Mouse (Mus musculus): ENCODE results near the gene Irak2. TPM values are rescaled to one million over a fixed set of nuclear protein-coding genes. Genes with fewer than 3 reads are reported as not detected.
A peak's percentile ranks its signal among the peaks of the same experiment; 100 is the strongest.
"Not testable (repeated sequence)": the region's sequence is repeated elsewhere in the genome, so short reads cannot be mapped to it uniquely, and the experiment has no call there.

The Irak2 gene
- polyA plus RNA-seq, 1 experiment from 2014 or later, result 5.3 TPM

GRCm38 (mm10) chr6:113659648-113660491 lies 21.6 kb downstream of the Irak2 start:
- Histone ChIP-seq H3K36me3 (no peaks in the 10 kb centered on the region), H3K9ac (no peak overlapping the region), H3K4me2 (no peak overlapping the region), H3K9me3 (replicated peaks) (no peaks in the 10 kb centered on the region), H3K4me1 (peaks cover 57% of the 10 kb centered on the region), H3K4me3 (replicated peaks) (no peak overlapping the region), H3K27ac (peak overlapping the region; percentile 72), H3K27me3 (no peaks in the 10 kb centered on the region)
- 55% methylated on average over 8 of the region's 8 CpGs for WGBS
- ATAC-seq (replicated peaks; ENCODE audit: low FRiP score), result no peak

DNA sequence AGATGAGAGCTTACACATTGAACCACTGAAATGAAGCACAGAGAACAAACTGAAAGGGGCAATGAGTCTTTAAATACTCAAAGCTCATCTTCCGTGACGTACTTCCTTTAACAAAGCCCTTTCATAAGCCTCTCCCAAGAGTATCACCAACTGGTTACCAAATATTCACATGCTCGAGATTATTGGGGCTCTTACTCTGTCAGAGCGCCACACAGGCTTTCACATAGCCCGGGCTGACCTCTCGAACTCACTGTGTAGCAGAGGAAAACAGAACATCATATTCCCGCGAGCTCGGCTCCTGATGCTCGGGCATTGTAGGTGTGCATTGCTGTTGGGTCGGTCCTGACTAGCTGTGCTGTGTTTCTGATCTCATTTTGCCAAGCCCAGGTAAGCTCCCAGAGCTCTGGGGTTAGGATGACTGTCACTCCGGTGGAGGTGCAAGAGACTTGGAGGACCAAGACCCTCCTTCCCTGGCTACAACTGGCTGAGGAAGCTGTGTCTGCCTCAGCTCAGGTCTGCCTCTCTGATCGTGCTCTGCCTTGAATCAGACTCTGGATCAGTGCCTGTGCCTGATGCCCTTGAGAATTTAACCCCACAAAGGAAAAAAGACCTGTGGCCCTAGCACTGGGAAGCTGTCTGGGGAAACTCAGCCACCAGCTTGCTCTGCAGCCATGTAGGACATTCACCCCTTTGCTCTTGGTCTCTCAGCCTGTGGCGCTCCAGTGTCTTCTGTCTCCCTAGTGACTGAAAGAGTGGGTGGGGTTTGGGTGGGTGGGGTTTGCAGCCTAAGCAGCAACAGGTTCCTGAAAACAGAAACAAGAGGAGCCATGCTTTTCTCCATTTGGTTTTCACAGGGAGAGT lies 22.5 kb downstream of the Irak2 start:
- WGBS, result 61% methylated on average over 14 of the region's 14 CpGs
- Histone ChIP-seq H3K4me2 (no peak overlapping the region), H3K4me3 (replicated peaks) (no peak overlapping the region), H3K4me1 (peaks cover 50% of the 10 kb centered on the region), H3K9me3 (replicated peaks) (no peaks in the 10 kb centered on the region), H3K27me3 (no peaks in the 10 kb centered on the region), H3K9ac (no peak overlapping the region), H3K27ac (peak overlapping the region; percentile 72), H3K36me3 (no peaks in the 10 kb centered on the region)
- 0 out of 2 replicates have a peak, but pooled peaks have one; percentile 21 for ATAC-seq (replicated peaks; ENCODE audit: low FRiP score)

- Histone ChIP-seq H3K27ac (peak overlapping the region; percentile 72), H3K4me3 (replicated peaks) (no peak overlapping the region), H3K9ac (no peak overlapping the region), H3K4me2 (no peak overlapping the region), H3K27me3 (no peaks in the 10 kb centered on the region), H3K9me3 (replicated peaks) (no peaks in the 10 kb centered on the region), H3K36me3 (no peaks in the 10 kb centered on the region), H3K4me1 (peaks cover 50% of the 10 kb centered on the region)
- peak; percentile 57 for ATAC-seq (replicated peaks; ENCODE audit: low FRiP score)
- 40% methylated on average over 12 of the region's 12 CpGs for WGBS
Observed at GRCm38 (mm10) chr6:113661353-113662241, 23.3 kb downstream of the Irak2 start.

DNA sequence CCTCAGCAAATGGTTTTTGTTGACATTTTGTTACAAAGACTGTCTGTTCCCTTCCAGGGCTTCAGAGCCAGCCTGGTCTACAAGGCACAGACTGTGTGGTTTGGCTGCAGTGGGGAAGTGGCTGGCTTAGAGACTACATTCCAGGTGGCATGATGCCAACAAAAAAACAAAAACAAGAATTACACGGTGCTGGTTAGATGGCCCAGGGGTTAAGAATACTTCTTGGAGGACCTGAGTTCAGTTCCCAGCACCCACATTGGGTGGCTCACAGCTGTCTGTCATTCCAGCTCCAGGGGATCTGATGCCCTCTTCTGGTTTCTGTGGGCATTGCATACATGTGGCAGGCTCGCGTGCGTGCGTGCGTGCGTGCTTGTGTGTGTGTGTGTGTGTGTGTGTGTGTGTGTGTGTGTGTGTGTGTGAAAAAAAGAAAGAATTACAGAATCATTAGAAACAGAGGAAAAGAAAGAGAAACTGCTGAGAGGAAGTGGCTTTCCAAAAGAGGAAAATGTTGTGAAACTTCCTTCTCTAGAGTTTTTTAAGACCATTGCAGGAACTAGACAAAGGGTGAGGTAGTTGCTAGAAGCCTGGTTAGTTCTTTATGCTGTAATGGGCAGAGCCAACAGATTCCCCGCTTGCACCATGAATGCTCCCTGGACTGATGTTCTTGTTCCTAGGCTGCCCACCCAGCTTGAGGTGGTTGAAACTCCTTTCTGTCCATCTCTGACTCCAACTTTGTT lies 24.9 kb downstream of the Irak2 start:
- Histone ChIP-seq H3K27me3 (no peaks in the 10 kb centered on the region), H3K4me2 (no peak overlapping the region), H3K4me3 (replicated peaks) (no peak overlapping the region), H3K27ac (no peak overlapping the region), H3K9ac (no peak overlapping the region), H3K4me1 (peaks cover 49% of the 10 kb centered on the region), H3K36me3 (no peaks in the 10 kb centered on the region), H3K9me3 (replicated peaks) (no peaks in the 10 kb centered on the region)
- 95% methylated on average over 8 of the region's 8 CpGs for WGBS
- no peak for ATAC-seq (replicated peaks; ENCODE audit: low FRiP score)

DNA sequence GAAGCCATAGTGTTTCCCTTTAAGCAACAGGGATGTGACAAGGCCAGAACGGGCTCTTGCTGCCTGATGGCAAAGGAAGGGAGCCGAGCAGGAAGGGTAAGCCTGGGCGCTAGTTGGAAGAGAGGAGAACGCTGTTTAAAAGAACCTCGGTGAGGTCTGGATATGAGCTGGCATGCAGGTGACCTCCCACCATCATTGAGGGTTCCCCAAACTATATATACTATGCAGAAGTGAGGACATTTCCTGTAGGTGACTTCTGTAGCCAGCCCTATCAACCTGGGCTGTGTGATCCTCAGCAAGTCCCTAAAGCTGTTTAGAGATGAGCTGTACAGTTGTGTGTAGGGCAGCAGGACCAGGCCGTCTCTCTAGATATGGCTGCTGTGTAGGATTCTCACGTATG lies 26.0 kb downstream of the Irak2 start:
- H3K27me3 ChIP-seq, result no peaks in the 10 kb centered on the region
- H3K36me3 ChIP-seq, result no peaks in the 10 kb centered on the region
- 88% methylated on average over 7 of the region's 7 CpGs for WGBS
- H3K9ac ChIP-seq, result no peak overlapping the region
- H3K4me3 ChIP-seq (replicated peaks), result no peak overlapping the region
- peaks cover 50% of the 10 kb centered on the region for H3K4me1 ChIP-seq
- no peak overlapping the region for H3K27ac ChIP-seq
- H3K9me3 ChIP-seq (replicated peaks), result no peaks in the 10 kb centered on the region
- ATAC-seq (replicated peaks; ENCODE audit: low FRiP score), result no peak
- no peak overlapping the region for H3K4me2 ChIP-seq

DNA sequence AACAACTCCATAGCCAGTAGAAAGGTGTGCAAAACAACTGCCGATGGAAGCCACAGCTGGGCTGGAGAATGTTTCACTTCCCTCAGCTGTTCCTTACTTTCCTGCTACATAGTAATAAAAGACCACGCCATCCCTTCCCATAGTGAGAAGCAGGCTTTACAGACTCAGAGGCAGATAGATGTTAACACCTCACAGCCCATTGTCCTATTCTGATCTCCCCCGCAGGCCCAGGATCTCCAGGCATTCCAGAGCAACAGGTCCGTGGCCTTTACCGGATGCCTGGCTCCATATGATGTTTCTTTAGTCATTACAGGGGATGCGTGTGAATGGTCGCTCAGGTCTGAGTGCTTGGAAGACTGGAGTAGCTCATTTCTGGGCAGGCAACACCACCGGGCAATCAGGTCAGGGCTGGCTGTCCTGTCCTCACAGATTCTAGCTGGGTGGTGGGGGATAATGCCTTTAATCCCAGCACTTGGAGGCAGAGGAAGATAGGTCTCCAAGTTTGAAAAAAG lies 29.4 kb downstream of the Irak2 start:
- ATAC-seq (replicated peaks; ENCODE audit: low FRiP score), result no peak
- no peaks in the 10 kb centered on the region for H3K36me3 ChIP-seq
- H3K9ac ChIP-seq, result no peak overlapping the region
- H3K27ac ChIP-seq, result 0 out of 2 replicates have a peak overlapping the region, but pooled peaks have one; percentile 13
- WGBS, result 51% methylated on average over 8 of the region's 8 CpGs
- H3K4me3 ChIP-seq (replicated peaks), result no peak overlapping the region
- H3K4me1 ChIP-seq, result peaks cover 29% of the 10 kb centered on the region
- H3K9me3 ChIP-seq (replicated peaks), result no peaks in the 10 kb centered on the region
- no peaks in the 10 kb centered on the region for H3K27me3 ChIP-seq
- no peak overlapping the region for H3K4me2 ChIP-seq

- no peak overlapping the region for H3K9ac ChIP-seq
- H3K9me3 ChIP-seq (replicated peaks), result no peaks in the 10 kb centered on the region
- H3K27ac ChIP-seq, result peak overlapping the region; percentile 52
- ATAC-seq (replicated peaks; ENCODE audit: low FRiP score), result peak; percentile 69
- H3K4me1 ChIP-seq, result peaks cover 29% of the 10 kb centered on the region
- no peaks in the 10 kb centered on the region for H3K36me3 ChIP-seq
- 31% methylated on average over 15 of the region's 15 CpGs for WGBS
- H3K27me3 ChIP-seq, result no peaks in the 10 kb centered on the region
- H3K4me3 ChIP-seq (replicated peaks), result no peak overlapping the region
- H3K4me2 ChIP-seq, result no peak overlapping the region
Observed at GRCm38 (mm10) chr6:113668287-113669154, 30.3 kb downstream of the Irak2 start.

- H3K4me1 ChIP-seq, result peaks cover 29% of the 10 kb centered on the region
- ATAC-seq (replicated peaks; ENCODE audit: low FRiP score), result no peak
- no peak overlapping the region for H3K9ac ChIP-seq
- no peaks in the 10 kb centered on the region for H3K9me3 ChIP-seq (replicated peaks)
- no peaks in the 10 kb centered on the region for H3K27me3 ChIP-seq
- H3K27ac ChIP-seq, result no peak overlapping the region
- no peak overlapping the region for H3K4me2 ChIP-seq
- 52% methylated on average over 7 of the region's 7 CpGs for WGBS
- H3K36me3 ChIP-seq, result no peaks in the 10 kb centered on the region
- no peak overlapping the region for H3K4me3 ChIP-seq (replicated peaks)
Observed at GRCm38 (mm10) chr6:113669821-113670220, 31.6 kb downstream of the Irak2 start.

- peaks cover 31% of the 10 kb centered on the region for H3K4me1 ChIP-seq
- H3K27me3 ChIP-seq; H3K4me3 ChIP-seq (replicated peaks); H3K4me2 ChIP-seq; H3K9me3 ChIP-seq (replicated peaks); ATAC-seq (replicated peaks; ENCODE audit: low FRiP score); H3K27ac ChIP-seq; H3K36me3 ChIP-seq; H3K9ac ChIP-seq: not testable (repeated sequence)
- 100% methylated on average over 1 of the region's 1 CpGs for WGBS
Observed at GRCm38 (mm10) chr6:113672029-113672428, 33.8 kb downstream of the Irak2 start.

DNA sequence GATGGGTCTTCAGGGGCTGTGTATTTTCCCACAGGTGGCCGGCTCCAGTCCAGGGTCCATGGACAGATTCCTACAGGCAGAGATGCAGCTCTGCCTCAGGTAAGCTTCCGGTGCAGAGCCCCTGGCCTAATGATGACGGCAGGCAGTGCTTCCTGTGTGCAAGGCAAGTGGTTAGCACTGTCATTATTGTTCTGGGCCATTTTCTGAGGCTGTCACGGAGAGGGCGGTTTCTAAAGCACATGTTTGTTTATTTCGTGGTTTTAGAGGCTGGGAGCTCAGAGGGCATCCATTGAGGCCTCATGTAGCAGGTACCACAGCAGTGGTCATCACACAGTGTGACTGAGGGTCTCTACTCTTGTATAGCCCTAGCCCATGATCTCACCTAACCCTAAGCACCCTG lies 34.7 kb downstream of the Irak2 start:
- ATAC-seq (replicated peaks; ENCODE audit: low FRiP score), result no peak
- 73% methylated on average over 6 of the region's 6 CpGs for WGBS

More for the DNA sequence above, 34.7 kb downstream of the Irak2 start:
- Histone ChIP-seq H3K27me3 (no peaks in the 10 kb centered on the region), H3K9ac (no peak overlapping the region), H3K4me3 (replicated peaks) (no peak overlapping the region), H3K36me3 (no peaks in the 10 kb centered on the region), H3K4me2 (no peak overlapping the region), H3K9me3 (replicated peaks) (no peaks in the 10 kb centered on the region), H3K4me1 (peaks cover 29% of the 10 kb centered on the region), H3K27ac (no peak overlapping the region)
